Mouse (Mus musculus) mouse trophoblast stem cell (cell line): Measurements from ENCODE around the gene Plbd2.

ENCODE experiments used
- in situ Hi-C, 2 experiments: fragments of 300-500 bp; cut with MseI, MboI; formaldehyde crosslinking; loops; 2 replicates in 1 of 2; 3 replicates in 1 of 2; pipeline ENCODE4 v1.15.1; 2025

The Plbd2 gene

DNA sequence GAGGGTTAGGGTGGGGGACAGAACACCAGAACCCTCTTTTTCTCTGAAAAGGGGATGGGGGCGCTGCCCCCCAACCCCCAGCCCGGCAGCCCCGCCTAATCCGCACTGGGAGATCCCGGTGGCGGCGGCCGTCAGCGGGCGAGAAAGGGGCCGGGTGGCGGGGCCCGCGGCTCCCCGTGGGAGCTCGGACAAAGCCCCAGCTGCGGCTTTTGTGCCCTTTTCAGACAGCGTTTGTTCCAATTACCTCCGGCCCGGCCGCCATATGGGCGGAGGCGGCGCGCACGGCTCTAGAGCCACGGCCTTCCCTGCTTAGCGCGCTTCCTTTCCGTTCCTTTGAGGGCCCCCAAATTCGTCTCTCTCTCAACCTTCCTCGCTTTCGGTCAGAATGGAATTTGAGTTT lies 65.4 kb downstream of the Plbd2 start:
- in situ Hi-C loops: no loop called here

DNA sequence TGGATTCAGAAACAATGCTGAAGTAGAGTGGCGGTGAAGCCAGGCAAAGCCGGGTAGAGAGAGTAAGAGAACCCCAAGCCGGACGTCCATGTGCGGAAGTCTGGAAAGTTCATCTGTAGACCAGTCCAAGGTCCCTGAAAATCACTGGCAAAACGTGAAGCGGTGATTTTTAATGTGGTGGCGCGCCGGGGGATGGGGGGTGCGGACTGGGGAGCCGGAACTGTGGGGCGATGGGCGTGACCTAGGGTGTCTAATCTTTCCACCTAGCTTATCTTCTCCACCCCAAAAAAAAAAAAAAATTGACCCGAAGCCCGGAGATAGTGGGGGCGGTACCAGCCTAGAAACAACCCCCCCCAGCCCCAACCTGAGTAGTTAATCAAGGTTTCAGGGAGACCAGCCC lies 65.9 kb downstream of the Plbd2 start:
- in situ Hi-C loops: no loop called here

DNA sequence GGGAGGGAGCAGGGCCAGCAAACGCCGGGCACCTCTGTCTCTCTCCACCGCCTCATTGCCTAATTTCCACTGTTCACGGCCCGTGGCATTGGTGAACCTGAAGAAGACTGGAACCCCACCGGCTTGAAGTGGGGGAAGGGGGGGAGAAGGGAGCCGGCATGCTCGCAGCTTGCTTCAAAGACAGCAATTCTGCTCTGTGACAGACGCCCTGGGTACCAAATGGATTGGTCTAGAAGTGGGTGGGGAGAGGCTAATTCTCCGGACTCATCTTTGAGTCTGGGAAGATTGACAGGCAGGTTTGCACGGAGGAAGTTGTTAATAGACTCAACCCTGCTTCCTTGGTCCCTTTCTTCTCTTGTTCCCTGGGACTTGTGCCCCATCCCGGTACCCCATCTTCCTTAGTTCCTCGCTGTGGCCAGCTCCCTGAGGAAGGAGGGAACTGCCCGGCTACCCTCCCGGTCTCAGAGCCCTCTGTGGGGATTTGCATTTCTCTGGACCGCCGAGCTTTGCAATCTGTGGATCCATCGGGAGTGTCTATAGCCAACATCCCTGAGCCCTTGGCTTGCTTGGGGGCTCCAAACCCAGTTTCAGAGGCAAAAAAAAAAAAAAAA lies 66.4 kb downstream of the Plbd2 start:
- in situ Hi-C loops: no loop called here

DNA sequence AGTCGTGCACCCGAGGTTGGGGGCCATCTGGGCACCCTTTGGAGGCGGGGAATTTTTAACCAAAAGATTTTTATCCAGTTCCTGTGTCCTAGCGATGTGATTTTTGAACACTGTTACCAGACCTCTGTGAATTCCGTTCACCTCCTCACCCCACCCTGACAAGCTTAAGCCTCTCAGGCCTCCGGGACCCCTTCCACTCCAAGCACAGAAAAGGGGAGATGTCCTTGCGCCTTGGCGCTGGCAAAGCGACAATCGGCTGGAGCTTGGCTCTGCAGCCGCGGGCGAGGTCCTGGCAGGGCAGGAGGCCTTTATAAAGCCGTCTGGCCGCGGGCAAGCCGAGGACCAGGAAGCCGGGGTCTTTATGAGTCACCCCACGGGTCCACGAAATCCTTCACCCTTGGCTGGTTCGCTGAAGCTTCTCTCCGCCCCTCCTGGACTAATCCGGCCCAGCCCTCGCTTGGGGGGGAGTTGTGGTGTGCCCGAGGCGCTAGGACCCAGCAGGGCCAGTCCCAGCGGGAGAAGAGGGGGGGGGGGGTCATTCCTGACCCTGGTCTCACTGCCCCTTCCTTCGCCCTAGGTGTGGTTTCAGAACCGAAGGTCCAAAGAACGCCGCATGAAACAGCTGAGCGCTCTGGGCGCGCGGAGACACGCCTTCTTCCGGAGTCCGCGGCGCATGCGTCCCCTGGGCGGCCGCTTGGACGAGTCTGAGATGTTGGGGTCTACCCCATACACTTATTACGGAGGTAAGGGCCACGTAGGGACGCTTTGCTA lies 67.5 kb downstream of the Plbd2 start:
- in situ Hi-C loops: no loop called here

DNA sequence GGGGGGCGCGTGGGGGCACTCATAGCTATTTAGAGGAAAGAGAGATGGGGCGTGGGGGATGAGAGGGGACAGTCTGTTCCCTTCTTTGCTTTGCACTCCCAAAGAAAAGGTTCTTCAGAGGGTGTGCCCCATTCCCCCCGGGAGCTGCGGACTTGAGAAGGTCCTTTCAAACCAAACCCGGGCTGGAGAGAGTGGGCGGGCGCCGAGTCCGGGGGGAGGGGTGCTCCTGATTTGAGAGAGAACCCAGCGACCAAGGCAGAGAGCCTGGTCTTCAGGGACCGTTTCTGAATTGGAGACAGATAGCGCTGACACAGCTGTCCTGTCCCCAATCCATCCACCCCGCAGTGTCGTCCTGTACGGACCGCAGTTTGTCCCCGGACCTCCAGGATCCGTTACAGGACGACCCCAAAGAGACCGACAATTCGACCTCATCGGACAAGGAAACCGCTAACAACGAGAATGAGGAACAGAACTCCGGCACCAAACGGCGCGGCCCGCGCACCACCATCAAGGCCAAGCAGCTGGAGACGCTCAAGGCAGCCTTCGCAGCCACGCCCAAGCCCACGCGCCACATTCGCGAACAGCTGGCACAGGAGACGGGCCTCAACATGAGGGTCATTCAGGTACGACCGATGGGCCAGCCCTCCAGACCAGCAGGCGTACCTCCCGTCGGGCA lies 68.3 kb downstream of the Plbd2 start:
- in situ Hi-C loops: no loop called here

DNA sequence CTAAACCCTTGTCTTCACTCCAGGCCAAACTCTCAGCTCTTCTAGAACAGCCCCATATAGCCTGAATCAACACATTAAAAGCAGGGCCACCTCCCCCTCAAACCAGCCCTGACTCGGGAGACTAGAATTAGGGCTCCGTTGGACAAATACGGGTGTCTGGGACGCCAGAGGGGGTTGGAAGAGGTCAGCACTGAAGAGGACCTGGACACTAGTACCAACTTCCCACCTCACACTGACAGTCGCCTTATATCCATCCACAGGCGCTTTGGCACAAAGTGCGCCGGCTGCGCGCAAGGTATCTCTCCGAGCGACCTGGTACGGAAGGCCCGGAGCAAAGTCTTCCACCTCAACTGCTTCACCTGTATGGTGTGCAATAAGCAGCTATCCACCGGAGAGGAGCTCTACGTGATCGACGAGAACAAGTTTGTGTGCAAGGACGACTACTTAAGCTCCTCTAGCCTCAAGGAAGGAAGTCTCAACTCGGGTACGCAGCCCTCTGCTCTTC lies 69.1 kb downstream of the Plbd2 start:
- in situ Hi-C loops: no loop called here
